Mouse (Mus musculus): ENCODE measurements around the gene Acoxl.
A peak's percentile ranks its signal among the peaks of the same experiment; 100 is the strongest.

Acoxl gene

DNA sequence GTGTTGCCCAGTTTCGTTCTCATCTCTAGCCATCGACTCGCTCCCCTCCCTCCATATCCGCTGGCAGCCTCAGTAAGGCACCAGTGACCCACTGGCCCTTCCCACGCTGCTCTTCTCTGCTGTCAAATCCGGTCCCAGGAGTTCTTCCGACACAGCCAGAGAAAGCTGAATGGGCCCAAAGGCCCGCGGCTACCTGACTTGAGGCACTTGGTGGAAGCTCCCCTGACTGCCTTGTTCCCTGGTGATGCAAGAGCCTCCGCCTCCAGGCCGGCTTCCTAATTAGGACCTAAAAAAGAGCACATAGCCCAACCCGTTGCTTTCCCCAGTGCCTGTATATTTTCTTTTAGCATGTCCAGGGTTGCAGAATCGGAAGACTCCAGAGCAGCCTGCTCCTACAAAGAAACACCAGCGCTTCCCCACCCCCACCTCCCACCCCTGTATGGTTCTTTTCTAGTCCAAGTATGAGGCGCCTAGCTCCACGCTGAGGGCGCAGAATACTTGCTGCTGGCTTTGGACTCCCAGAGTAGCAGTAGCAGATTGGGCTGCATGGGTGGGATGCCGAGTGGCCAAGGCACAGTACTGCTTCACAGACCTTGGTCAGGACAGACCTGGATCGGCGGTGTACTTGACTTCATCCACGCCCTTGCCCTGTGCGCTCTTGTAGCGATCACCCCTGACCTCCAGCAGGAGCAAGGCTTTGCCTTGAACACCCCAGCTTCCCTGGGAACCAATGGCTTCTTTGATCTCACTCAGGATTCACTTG is 285.4 kb downstream of the Acoxl start:
- DNase-seq = peak; percentile 22

DNA sequence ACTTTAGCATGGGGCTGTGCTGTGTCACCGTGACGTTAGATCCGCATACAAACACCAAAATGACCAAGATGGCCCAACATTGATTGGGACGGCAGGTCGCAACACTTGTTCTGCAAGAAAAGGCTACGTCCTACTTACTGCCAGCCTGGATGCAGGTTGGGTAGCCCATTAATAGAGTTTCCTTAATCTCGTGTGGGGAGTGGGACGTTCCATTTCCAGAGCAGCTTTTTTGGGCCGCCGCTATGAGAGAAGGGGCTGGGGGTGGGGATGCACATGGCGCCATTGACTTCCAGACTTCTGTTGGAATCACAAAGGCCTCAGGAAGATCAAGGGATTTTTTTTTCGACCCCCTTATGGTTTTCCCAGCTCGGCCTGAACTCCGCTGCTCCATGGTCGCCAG is 286.0 kb downstream of the Acoxl start:
- no peak for DNase-seq

DNA sequence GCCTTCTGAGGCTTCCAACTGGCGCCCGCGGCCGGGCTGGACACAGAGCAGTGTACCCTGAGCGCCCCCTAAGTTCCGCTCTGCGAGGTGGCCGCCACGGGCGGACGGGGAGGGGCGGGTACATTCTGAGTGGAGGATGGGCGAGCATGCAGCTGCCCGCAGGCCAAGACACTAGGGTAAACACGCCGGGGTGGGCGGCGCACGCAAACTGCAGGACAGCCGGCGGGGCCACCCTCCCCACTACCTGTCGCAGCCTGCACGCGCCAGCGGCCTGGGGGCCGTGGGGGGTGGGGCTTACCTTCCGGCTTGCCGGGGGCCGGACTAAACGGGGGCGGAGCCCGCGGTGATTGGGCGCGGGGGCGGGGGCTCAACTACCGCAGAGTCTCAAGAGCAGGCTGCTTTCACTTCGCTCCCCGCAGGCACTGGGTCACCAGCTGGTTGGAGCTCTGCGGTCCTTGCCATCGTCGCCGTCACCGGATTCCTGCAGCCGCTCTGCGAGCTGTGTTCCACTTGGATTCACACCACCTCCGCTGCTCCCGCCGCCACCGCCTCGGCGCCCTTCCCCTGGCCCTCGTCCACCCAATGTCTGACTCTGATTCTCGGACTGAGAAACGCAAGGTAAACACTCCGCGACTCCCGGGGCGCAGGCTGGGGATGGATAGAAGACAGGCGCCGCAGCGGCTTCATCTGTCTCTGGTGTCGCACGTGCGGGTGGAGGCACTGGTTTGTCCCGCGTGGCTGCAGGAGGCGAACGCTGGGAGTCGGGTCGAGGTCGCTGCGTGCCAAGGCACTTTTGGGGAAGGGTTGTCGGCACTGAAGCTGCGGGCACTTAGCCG is 287.2 kb downstream of the Acoxl start, which contains the start of gene Bcl2l11:
TSS of gene Bcl2l11 (plus strand) at position 404 of the 836 bp plus-strand sequence.
- DNase-seq = peak; percentile 99

DNA sequence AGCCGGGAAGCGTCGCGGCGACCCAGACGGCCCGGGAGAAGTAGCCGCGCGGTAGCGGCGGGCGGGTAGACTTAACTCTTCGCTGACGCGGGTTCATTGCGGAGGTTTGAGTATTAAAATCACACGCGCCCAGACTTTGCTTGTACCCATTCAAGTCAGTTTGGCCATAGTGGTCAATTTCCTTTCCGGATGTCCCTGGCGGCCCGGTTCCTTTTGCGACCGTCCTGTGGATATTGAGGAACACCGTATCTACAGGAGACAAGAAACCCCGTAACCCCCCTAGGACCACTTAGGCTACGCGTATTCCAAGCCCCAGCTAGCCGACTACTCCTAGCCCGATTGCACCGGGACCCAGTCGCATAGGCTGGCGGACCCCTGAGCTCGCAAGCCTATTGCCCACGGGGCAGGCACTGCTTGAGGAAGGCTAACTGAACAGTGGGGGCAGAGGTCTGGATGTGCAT is 287.9 kb downstream of the Acoxl start:
- DNase-seq = peak; percentile 34

DNA sequence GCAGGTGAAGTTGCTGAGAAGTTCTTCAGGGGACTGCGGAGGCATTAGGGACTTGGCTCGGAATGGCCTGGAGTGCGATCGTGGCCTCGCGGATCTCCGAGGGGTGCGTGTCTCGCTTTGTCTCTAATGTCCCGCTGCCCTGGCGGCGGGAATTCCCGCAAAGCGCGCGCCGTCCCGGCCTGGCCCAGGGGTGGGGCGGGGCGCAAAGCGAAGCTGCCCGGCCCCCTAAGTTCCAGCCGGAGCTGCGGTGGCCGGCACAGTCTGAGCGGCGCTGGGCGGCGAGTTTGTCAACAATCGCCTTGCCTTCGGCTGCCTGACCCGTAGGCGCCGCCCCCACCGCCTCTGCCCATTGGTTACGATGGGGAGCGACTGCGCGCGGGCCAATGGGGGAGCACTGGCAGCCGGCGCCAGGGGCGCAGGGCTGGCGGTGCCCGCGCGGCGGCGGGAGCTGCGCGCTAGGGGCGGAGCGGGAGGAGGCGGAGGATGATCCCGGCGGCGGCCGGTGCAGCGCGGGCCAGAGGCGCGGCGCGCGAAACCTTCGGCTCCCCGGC is 288.5 kb downstream of the Acoxl start:
- peak; percentile 97 for DNase-seq

DNA sequence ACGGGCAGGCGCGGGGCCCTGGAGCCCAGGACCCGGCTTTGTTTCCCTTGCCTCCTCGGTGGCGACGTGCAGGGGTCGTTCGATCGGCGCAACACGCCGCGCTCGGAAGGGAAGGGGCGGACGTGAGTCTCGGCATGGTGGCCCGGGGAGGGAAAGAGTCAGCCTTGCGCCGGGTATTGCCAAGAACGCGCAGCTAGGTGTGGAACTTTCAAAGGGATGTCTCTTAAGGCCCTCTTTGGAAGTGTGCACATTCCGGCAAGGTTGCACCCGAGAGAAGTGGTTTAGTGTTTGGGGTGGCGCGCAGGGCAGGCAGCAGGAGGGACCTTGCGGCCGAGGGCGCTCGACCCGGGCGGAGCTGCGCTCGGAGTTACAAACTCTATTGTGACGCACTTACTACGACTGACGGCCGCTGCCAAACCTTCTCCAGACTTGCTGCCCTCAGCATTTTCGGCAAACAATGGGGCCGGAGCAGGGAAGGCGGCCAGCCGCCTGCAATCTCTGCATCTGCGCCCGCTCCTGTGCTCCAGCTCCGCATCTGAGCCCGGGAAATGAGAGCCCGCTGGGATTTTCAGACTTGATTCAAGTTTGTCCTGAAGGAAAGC is 289.1 kb downstream of the Acoxl start:
- DNase-seq = peak; percentile 81

DNA sequence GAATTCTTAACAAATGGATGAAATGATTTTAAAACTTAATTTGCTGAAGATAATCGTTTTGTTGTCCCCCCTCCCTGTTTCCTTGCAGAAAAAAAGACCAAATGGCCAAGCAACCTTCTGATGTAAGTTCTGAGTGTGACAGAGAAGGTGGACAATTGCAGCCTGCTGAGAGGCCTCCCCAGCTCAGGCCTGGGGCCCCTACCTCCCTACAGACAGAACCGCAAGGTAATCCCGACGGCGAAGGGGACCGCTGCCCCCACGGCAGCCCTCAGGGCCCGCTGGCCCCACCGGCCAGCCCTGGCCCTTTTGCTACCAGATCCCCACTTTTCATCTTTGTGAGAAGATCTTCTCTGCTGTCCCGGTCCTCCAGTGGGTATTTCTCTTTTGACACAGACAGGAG is 289.9 kb downstream of the Acoxl start:
- no peak for DNase-seq

DNA sequence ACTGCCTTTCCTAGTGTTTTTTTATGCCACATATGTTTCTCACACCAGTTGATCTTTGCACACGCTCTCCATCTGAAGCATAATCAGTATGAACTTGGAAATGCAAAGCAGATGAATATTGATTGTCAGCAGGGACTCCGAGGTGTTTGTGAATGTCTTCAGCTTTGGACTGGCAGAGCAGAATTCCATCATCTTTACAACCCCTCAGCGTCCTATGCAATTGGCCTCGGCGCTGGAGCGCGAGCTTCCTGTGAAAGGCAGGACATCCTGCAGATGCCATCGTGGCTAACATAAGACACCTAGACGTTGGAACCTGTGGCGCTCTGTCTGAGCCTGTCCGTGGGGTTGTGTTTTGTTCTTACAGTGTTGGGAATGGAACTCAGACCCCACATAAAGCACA is 292.8 kb downstream of the Acoxl start:
- DNase-seq = no peak

DNA sequence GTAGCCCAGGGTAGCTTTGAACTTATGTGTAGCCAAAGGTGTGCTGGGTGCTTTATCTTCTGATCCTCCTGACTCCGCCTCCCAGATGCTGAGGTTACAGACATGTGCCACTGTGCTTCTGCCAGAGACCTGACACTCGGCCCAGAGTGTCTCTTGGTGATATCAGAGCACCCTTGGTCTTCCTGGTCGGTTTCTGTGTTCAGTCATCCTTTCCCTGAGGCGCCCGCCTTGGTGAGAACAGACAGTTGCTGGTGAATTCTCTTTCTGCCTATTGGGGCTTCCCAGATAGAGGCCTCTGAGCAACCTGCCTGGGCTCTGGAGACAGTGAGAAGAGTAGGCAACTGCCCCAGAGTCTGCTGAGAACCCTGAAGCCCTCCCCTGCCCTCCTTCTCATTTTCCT is 294.0 kb downstream of the Acoxl start:
- DNase-seq = no peak

DNA sequence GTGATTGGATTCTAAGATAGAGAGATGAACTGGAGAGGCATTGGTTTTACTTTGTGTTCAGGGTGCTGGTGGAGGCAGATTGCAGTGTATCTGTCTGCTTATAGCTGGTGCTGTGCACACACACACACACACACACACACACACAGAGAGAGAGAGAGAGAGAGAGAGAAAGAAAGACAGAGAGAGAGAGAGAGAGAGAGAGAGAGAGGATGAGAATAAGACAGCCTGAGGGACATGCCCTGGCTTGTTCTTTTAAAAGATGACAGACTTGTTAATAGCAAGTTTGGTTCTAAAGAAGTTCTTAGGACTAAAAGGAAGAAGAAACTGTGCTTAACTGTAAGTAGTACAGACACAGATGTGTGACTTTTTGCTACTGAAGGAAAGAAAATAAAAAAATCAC is 295.2 kb downstream of the Acoxl start:
- DNase-seq = no peak

DNA sequence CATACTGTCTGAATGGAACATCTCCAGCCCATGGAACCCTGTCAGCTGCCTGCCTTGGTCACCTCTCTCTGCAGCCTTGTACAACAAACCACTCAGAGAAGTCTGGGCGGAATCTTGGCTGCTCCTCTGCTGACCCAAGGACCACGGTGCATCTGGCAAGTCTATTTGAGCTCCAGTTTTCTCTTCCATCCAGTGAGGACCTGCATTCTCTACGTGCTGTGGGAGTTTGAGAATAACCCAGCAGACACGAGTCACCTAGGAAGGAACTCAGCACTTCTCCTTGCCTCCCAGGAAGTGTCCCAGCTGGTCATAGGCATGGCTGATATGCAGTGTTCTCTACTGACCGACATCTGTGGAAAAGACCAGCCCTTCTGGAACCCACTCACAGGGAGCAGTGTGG is 295.8 kb downstream of the Acoxl start:
- DNase-seq = no peak

DNA sequence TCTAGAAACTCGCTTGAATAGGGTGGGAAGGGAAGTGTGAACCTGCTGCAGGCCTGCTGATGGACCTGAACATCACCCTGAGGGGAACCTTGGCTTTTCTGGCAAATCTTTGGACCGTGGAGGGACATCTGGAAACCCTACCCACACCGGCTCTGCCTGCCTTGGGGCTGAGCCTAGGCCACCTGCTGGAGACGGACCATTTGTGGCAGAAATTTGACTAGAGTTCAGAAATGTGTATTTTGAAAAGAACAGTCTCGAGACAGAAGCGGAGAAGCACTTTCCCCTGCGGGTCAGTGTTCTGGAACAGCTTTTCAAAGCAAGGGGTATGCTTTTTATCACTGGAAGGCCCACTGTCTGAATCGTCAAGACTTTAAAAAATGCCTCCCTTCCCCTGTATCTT is 296.3 kb downstream of the Acoxl start:
- no peak for DNase-seq

DNA sequence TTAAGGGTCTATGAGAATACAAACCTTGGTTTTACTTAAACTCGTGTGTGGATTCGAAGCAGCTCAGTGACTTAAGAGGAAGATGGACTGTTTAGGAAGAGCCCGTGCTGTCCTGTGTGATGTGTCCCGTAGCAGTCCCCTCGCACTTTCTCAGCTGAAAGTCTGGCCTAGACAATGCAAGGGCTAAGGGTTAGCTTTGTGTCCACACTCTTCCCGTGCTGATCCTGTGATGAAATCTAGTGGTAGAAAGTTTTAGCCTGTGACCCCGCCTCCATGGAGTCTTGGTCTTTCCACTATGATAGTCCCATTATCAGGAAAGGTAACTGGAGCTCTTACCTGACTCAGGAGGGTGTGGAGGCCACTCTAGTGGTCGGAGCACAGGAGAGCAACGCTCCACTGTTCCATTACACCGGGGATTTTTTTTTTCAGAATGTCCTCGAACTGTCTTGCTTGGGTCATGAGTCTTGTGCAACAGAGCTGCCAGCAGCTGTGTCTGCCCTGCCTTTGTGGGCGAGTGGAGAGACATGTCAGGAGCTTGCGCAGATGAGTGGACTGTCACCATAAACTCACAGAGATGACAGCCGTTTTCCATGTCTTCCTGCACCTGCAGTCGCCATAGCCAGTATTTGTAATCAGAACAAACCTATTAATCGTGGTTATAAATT is 298.2 kb downstream of the Acoxl start:
- DNase-seq = no peak

DNA sequence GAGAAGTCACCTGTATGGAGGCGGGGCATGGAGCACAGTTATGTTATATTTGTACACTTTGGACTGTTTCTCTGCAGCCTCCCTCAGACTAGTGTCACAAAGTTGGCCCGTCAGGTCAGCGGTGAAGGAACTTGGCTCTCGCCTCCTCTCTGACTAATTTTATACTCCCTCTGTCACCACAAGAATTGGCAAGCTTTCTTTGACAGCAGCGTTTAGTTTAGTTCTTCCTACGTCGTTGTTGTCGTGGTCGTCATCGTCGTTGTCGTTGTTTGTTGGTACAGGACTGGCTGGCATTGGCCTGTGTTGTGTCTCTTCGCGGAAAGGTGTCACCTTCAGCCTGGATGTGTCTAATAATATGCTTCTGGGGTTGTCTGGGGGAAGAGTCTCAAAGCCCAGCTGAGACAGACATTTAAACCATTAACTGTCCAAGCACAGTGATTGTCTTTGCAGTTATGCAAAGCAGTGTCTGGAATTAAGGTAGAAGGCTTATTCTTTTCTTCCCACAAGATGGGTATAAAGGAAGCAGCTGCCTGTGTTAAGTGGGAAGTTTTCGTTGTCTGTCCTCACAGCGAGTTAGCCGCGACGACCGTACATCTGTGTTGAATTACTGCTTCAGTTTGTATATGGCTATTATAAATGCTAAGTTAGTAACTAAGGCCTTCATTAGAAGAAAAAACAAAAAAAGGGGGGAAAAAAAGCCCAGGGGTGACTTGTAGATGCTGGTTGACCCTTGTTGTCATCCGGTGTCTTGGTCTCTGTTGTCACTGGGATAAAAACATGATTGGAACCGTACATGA is 299.0 kb downstream of the Acoxl start:
- no peak for DNase-seq

DNA sequence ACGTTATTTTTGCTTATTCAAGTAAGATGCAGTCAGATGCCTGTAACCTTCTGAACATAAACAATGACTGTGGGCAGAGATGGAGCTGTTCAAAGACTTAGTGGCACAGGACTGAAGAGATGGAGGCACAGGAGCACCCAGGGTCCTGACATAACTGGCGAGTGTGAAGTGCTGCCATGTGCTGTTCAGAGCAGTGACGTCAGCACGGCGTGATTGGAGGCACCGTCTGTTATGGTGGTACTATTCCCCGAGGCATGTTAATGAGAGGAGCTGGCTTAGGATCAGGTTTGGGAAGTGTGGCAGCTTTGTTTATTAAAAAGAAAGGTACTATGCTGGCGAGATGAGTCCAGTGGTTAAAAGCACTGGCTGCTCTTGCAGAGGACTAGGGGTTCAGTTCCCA is 300.2 kb downstream of the Acoxl start:
- no peak for DNase-seq

DNA sequence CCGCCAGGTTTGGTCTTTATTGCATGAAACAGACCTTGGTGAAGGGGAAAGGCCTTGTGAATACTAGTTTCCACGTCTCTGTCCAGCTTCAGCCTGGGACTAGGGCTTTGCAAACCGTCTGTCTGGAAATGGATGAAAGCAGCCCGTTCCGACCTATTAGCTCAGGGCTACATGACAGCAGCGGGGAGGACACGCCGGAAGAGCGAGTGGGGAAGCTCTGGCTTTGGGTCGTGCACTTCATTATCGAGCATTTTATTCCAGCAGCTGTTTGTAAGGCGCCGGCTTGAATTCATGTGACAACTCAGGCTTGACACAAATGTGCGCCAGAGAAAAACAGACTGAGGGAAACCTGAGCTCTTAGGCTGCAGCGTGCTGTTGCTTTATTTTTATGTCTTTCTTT is 301.1 kb downstream of the Acoxl start:
- peak; percentile 34 for DNase-seq

DNA sequence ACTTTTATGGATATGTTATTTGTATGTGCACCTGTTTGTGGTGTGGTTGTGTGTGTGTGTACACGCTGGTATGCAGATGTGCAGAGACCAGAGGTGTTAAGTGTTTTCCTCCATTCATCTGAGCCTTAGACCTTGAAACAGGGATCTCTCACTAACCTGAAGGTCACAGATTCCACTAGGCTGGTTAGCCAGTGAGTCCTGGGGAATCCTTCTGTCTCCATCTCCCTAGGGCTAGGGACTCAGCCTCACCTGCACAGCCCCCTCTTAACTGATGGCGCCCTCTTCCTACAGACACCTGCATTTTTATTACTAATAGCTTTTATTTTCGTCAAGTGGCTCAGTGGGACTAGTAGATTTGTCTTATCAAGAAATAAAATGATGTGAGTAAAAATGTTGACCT is 301.5 kb downstream of the Acoxl start:
- no peak for DNase-seq

DNA sequence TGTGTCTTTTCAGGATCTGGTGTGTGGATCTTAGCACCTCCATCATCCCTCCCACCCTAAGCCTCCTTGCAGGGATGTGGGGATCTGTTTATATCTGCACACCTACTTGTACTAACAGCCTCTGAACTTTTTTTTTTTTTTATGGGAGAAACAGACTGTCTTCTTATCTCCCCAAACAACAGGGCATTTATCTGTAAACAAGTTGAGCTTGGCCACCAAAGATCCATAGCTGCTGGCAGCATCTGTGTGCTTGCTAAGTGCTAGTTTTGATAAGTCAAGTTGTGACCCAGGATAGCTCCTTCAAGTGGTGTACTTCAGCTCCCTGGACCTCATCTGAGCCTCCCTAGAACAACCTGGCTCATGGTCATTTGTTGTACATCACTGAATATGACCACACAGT is 305.3 kb downstream of the Acoxl start:
- DNase-seq = no peak

DNA sequence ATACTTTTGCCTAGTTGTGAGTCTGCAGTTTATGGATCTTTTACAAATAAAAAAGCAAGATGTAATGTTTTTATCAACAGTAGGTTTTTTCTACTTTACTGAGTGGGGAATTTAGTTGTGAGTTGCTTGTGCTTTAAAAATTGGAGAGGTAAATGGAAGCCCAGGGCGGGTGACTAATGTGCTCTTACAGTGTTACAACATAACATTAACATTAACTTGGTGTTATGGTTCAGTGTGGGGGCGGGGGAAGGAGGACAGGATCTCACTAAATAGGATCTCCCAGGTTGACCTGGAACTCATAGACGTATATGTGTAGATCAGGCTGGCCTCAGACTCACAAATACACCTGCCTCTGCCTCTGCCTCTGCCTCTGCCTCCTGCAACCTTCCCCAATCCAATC is 306.8 kb downstream of the Acoxl start:
- DNase-seq = no peak

DNA sequence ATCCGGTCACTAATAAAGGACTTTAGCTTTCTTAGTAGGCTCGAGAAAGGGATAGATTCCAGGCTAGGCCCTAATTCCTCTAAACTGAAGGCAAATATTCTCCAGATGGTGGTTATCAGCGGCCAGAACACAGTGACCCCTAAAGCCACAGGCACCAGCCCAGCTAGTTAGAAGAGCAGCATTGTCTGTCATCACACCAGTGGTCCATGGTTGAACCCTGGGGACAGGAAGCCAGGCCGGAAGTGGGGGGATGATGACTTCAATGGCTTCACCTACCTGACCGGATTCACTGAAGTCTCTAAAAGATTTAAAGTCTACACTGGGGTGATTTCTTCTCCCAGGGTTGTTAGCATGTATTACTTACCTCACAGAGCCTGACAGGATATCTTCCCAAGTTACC is 310.9 kb downstream of the Acoxl start:
- no peak for DNase-seq

DNA sequence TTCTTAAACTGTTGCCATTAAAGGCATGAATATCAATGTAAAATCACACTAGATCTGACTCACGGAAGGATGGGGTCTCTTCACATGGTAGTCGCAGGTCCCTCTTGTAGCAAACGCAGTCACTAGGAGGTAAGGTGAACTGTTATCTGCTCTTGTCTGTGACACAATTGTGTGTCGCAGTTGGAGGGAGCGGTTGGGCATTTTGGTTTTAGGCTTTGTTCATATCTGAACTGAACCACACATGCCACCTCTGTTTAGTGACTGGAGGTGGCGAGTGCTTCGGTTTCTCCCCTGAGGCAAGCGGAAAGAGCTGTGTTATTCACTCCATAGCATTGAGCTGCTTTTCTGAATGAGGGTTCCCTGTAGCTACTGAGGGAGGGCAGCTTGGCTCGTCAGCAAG is 313.5 kb downstream of the Acoxl start:
- no peak for DNase-seq

Measured in lung, postnatal 14 days (tissue).